Mouse (Mus musculus) naive thymus-derived CD4-positive, alpha-beta T cell, adult 2 months (primary cell): ENCODE measurements around the gene Ccar1.
"Not testable (repeated sequence)": the region's sequence is repeated elsewhere in the genome, so short reads cannot be mapped to it uniquely, and the experiment has no call there.

Source experiments
- DNase-seq: peaks from one replicate; pipeline ENCODE4 v3.0.0-alpha.2; 2011; ENCODE audit warnings: low read depth

The Ccar1 gene

GRCm38 (mm10) chr10:62725771-62726687, 66.1 kb downstream of the Ccar1 start, which contains the start of gene Stox1:
Gene Stox1 (minus strand): TSS chr10:62726128.
- peak; percentile 58 for DNase-seq

- no peak for DNase-seq
Observed at GRCm38 (mm10) chr10:62724936-62725335, 67.2 kb downstream of the Ccar1 start.

- DNase-seq, result no peak
Observed at GRCm38 (mm10) chr10:62722701-62723100, 69.4 kb downstream of the Ccar1 start.

GRCm38 (mm10) chr10:62720574-62720973, 71.5 kb downstream of the Ccar1 start:
- DNase-seq, result not testable (repeated sequence)

GRCm38 (mm10) chr10:62713457-62713856, 78.6 kb downstream of the Ccar1 start:
- DNase-seq, result no peak

- DNase-seq, result no peak
Observed at GRCm38 (mm10) chr10:62703579-62703978, 88.5 kb downstream of the Ccar1 start.

GRCm38 (mm10) chr10:62702436-62702835, 89.7 kb downstream of the Ccar1 start:
- no peak for DNase-seq
